Mouse (Mus musculus): ENCODE results near the gene Ppid. TPM values are rescaled to one million over a fixed set of nuclear protein-coding genes. Genes with fewer than 3 reads are reported as not detected.
"Not testable (repeated sequence)": the region's sequence is repeated elsewhere in the genome, so short reads cannot be mapped to it uniquely, and the experiment has no call there.

Gene Ppid
- total RNA-seq, 2 experiments from 2014 or later, result 50.3 to 56.2 TPM

DNA sequence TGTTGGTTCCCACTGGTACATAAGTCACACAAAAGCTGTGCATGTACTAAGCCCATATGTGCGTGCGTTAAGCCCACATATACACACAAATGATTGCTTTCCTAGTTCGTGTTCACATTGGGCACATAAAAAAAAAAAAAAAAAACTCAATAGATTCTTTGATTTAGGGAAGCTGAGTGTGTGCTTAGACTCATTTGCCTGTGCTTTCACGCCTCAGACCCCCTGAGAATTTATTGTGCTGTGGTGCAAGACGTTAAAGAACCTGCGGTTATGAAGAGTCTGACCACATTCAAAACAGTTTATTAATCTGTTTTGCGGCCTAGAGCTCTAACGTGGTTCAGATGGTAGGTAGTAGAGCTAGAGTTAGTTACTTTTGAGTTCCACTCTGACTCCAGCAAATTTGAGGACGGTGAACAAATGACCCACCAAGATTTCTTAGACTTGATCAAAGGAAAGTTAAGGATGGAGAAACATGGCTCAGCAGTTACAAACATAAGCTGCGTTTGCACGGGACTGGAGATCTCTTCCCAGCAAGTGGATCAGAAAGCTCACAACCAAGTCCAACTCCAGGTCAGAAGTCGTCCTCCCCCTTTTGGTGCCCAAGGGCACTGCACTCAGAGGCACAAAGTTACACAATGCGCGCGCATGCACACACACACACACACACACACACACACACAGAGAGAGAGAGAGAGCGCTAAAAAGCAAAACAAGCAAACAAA lies 22.4 kb upstream of the Ppid start:
- DNase-seq (ENCODE audit: low spot score in 2 of 2), result no peak

DNA sequence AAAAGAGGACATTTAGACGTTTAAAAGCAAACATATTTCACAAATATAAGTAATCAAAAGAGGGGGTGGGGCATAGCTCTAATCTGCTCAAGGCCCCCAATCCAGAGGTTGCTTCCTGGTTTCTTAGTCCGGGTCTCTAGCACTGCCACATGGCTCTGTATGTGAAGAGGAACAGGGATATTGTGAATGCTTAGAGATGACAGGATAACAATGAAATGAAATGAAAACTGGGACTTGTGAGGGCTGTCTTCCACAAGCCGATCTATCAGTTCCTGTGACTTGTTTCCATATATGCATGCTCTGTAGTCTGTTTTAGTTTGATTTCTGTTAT lies 21.8 kb upstream of the Ppid start:
- DNase-seq (ENCODE audit: low spot score in 2 of 2), result no peak

DNA sequence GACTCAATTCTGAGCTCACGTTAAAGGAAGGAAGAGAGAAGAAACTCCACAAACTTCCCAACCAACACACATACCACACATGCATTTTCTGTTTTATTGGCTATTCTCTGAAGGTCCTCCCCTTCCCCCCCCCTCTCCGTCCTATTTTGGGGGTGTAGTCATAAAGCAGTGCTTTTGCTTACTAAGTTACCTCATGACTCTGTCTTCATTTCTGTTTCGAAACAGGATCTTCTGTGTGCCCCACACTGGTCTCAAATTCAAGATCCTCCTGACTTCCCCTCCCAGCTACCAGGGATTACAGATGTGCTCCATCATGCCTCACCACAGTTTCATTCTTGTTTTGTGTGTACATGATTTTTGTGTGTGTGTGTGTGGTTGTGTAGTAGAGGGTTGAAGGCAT lies 18.7 kb upstream of the Ppid start:
- DNase-seq (ENCODE audit: low spot score in 2 of 2), result no peak

DNA sequence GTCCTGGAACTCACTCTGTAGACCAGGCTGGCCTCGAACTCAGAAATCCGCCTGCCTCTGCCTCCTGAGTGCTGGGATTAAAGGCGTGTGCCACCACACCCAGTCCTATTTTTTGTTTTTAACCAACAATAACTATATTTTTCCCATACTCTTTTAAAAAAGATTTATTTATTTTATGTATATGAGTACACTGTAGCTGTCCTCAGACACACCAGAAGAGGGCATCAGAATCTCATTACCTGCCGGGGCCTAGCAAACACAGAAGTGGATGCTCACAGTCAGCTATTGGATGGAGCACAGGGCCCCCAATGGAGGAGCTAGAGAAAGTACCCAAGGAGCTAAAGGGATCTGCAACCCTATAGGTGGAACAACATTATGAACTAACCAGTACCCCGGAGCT lies 17.8 kb upstream of the Ppid start:
- DNase-seq (ENCODE audit: low spot score in 2 of 2), result not testable (repeated sequence)

DNA sequence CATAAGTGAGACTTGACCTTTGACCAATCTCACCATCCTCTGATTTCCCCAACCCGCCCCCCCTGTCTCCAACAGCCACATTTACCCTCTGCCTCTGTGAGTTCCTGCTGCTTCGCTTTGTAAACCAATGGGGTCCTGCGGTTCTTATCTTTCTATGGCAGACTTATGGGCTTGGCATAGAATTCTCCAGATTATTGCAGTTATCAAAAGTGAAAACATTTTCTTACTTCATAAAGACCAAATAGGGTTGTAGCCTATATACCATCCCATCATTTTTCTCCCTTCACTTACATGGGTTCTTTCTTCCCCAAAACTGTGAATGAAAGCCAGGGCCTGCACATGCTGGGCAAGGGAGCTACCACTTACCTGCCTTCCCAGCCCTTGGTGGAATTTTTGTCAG lies 16.8 kb upstream of the Ppid start:
- DNase-seq (ENCODE audit: low spot score in 2 of 2), result no peak

DNA sequence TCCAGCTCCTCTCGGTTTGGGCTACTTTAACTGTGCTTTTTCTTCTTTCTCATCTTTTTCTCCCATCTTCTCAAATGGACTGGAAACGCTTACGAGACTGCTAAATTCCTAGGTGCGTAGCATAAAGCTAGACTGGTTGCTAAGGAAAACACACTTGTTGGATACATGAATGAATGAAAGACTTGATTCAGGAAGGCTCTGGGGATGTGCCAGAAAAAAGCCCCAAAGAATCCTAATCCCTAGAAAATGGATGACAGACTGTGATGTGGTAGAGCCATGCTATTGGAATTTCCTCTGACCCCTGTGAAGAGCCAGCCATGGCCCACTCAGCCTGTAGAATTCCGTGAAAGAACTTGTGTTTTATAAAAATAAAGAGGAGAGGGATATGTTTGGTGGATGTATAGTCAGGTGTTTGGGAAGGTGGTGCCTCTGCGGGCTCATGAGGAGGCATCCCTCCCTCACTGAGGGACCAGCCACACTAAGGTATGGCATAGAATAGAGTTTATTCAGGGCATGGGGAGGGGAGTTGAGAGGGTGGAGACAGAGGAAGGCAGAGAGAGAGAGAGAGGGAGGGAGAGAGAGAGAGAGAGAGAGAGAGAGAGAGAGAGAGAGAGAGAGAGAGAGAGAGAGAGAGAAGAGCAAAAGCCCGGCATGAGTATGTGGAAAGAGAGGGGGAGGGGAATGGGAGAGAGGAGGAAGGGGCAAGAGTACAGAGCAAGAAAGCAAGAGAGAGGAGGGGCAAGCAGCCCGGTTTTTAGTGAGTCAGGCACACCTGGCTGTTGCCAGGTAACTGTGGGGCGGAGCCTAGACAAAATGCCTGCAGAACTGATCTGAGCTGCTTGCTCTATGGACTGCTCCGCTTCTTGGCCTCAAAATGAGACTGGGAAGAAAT lies 15.3 kb upstream of the Ppid start:
- no peak for DNase-seq (ENCODE audit: low spot score in 2 of 2)

DNA sequence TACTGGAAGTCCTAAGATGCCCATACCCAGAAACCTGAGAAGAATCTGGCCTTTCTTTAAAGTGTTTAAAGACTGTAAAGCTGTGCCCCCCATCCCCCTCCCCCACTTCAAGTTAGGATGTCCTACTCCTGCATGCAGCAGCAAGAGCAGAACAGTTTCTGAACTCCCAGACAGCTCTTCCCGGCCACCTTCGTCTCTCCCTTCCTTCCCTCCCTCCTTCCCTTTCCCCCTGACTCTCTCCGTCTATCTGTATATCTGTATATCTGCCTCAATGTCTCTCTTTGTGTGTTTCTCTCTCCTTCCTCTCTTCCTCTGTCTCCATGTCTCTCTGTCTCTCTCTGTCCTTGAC lies 14.7 kb upstream of the Ppid start:
- no peak for DNase-seq (ENCODE audit: low spot score in 2 of 2)

DNA sequence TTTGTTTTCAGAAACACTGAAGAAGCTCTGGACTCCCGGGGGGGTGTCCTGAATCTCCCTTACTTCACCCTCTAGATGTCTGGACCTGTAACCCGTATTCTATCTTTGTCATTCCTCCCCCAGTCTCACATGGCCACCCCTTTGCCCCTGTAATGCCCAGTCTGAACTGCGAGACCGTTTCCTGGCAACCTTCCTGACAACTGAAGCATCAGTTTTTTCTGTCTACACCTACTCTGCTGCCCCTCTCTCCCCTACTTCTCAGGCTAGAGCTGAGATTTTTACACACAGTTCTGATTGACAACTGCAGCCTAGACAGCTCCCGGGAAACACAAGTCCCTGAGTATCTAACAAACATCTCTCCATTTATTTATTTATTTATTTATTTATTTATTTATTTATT lies 14.3 kb upstream of the Ppid start:
- no peak for DNase-seq (ENCODE audit: low spot score in 2 of 2)

DNA sequence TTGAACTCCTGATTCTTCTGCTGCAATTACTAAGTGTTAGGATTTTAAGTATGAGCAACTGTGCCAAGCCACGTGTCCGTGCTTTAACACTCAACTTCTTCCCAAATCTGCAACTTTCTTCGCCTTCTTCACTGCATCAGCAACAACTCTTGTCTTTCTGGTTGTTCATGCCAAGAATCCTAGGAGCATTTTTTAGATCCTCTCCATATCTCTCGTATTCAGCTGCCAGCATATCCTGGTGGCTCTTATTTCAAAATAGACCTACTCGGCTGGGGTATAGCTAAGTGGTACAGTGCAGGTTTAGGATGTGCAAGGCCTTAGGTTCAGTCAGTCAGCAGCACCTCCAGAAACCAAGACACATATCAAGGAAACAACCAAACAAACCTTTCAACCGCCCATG lies 13.5 kb upstream of the Ppid start:
- no peak for DNase-seq (ENCODE audit: low spot score in 2 of 2)

DNA sequence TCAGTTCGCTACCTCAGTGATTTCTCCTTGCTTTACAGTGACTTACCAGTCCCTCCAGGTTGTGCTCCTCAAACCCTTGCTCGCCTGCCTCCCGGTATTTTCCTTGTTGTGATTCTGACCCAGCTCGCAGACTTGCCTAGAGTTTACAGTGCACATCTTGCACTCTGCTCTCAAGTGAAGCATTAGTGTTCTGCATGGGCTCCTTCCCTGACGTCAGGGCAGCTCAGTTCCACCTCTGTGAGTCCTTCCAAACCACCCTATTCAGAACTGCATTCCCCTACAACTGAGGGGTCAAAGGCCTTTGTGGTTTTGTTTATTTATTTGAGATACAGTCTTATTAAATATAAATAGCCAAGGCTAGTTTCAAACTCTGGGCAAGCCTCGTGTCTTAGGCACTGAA lies 13.0 kb upstream of the Ppid start:
- no peak for DNase-seq (ENCODE audit: low spot score in 2 of 2)

DNA sequence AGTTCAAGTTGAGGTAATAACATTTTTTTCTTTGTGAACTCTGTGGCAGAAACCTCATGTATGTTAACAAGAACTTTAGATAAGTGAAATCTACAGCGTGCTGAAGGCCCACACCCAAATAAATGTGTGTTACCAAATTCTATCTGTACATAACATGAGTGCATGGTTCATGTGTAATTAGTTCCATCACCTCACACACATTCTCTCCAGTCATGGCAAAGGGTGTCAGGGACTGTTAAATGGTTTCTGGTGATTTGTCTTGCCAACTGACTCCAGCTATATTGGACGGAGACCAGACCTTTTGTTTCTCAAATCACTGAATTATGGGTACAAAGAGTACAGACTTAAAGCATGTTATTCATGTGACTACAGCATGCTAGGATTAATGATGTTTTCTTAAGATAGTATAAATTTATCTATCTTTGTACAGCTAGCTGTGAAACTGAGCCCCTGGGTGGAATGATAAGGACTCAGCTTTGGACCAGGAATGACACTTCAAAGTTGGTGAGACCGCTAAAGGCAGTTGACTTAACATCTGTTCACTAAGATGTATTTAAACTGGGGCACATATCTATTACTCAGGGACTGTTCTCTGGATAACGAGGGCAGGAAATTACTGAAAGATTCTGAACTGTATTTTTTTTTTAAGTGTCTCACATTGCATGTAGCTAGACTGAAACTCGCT lies 11.1 kb upstream of the Ppid start:
- no peak for DNase-seq (ENCODE audit: low spot score in 2 of 2)

DNA sequence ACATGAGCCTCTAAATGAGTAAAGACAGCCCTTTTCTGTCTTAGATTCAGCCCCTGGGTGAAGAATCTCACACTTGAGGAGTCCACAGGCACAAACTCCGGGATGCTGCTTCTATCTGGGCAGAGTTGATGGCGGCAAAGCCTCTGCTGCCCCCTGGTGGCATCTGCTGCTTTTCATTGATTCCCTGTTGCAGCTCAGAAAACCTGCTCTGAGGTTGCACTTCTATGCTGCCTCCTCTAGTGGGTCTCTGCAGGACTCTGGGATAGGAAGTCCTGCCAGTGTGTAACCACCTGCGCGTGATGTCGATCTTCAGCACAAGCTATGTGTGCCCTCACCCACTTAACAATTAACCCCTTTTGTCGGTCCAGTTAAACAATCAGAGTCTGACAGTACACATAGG lies 4.3 kb upstream of the Ppid start:
- peak; percentile 76 for DNase-seq (ENCODE audit: low spot score in 2 of 2)

DNA sequence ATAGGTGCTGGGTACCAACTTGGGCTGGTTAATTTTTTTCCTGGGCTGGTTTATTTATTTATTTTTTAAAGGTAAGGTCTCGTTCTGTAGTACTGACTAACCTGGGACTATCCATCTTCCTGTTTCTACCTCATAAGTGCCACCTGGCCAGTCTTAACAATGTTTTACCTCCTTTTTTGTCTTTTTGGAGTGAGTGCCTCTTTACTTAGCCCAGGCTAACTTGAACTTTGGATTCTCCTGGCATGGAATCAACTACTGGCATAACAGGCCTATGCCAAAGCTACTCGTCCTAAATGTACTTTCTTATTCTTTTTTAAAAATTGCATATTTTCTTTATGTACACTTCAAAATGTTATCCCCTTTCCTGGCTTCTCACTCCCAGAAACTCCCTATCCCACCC lies 1.5 kb upstream of the Ppid start:
- no peak for DNase-seq (ENCODE audit: low spot score in 2 of 2)

DNA sequence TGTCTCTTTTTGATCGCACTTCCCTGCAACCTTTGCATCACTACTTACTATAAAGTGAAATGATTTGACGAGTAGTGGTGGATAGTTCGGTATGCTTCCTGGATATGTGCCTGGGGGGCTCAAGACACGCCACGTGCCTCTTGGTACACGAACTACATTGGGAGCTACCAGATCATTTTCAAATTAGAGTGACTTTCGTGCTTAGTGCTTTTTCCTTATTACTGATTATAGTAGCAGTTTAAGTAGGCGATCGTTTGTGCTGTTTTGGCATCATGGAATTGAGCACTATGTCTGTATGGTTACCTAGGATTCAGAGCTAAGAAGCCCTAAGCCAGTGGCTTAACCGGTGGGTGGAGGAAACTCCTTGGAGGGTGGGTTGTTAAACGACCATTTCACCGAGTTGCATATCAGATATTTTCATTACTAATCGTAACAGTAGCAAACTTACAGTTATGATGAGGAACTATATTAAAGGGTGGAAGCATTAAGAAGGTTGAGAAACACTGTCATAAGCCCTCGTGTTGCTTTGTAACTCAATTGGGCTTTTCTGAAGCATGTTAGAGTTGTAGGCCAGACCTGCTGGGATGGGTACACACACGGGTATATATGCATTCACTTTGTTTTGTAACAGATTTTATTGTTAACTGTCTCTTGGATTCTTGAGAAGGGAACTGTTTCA lies 790 bp downstream of the Ppid start:
- no peak for DNase-seq (ENCODE audit: low spot score in 2 of 2)

DNA sequence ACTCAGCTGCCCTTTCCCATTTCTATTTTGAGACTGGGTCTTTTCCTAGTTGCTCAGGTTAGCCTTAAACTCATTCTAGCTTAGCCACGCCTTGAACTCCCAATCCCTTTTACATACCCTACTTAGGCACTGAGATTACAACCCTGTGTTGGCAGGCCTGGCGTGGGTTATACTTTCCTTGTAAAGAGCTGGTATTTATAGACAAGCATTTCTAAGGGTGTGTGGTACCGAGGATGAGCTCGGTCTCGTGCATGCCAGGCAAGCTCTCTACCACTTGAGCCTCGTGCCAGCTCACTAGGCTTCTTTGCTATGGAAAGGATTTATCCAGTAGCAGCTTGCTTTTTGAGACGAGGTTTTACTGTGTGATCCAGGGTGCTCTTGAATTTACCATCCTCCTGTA lies 4.3 kb downstream of the Ppid start:
- DNase-seq (ENCODE audit: low spot score in 2 of 2), result no peak

DNA sequence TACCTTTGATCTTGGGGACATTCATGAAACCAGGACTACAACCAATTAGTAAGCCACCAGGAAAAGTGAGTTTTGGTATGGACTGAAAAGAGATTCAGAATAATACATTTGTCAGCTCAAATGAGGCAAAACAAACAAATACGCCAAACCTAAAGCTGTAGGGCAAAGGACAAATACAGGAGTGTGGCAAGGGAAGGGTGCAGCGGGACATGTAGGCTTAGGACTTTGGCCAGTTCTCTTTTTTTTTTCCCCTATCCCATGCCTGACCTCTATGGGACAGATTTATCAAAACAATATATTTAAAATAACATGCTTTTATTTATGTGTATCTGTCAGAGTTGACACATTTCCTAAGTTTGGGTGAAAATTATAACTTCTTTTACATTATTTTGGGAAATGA lies 18.7 kb downstream of the Ppid start:
- DNase-seq (ENCODE audit: low spot score in 2 of 2), result no peak

DNA sequence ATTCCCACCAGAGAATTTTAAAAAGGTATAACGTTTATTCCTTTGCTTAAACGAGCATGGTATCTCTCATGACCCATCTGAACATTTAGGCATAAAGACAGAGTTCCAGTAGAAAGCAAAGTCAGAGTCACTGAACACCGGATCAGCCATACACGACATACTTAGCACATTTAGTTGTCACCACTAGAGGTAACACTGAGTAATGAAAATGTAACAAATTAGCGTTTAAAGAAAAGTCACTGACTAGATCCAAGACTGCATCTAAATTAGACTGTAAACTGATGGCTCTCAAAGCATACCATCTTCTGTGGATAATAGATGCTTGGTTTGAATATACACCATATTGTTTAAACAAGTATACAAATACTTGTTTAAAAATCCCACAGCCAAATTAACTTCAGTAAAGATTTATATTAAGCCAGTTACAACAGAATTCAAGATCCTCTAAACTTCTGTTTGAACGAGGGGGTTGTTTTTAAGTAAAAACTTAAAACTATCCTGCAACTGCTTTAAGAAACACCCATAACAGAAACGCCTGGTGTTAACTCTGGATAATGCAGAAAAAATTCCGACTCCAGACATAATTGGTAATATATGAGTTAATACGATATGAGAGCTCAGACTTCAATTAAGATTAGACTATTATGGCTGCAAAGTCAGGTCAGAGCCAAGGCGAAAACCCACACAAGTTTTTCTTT lies 36.5 kb downstream of the Ppid start:
- DNase-seq (ENCODE audit: low spot score in 2 of 2), result no peak

DNA sequence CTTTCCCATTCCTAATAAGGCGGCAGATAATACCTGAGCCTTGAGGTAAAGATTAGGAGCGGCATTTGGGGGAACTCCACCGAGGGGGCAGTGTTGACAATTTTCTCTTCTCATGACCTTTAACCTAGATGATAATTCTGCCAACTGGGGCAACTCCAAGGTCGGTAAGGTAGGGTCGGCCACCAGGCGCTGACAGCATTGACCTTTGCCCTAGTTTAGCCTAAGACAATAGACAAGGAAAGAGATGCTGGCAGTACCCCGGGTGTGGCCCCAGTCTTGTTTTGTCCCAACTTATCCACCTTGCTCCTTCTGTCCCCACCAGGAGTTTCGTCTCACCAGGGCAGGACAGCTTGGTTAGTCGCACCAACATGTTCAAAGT lies 37.0 kb downstream of the Ppid start:
- DNase-seq (ENCODE audit: low spot score in 2 of 2), result peak in 1 of 2 experiments; percentile 10

DNA sequence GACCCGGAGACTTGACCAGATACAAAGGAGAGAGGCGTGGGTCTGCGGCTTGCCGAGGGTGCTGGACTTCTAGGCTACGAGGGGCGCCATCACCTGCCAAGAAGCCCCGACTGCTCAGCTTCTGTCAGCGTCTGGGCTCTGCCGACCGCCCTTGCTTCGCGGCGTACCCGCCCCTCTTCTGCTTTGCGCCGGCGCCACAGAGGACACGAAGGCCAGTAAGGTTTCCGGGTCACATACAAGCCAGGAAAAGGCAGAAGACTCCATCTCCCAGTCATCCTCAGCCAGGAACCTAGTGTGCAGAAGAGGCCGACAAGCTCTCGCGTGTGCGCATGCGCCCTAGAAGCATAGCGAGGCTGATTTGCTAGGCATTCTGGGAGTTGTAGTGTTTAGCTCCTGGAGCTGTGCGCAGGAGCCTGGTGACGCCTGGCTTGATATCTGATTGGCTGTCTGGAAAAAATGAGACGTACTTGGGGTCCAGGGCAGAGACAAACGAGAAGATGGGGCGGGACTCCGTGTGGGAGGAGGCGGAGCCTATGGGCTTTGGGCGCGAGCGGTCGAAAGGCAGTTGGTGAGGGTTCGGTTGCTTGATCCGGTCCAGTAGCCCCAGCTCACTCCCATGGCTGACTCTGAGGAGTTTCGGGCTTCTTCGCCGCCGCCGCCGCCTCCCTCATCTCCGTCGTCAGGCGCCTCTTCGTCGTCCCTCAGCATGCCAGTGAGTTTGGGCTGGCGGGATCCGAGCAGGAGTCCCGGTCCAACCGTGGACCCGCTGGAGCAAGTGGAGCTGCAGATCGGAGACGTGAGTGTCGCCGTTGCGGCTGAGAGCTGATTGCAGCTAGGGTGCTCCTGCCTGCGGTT lies 37.6 kb downstream of the Ppid start, which contains the start of gene 4930579G24Rik:
Gene 4930579G24Rik, plus strand, starts transcription at position 519 of the 855 bp plus-strand sequence.
- DNase-seq (ENCODE audit: low spot score in 2 of 2), result peak; percentile 71 to 82

DNA sequence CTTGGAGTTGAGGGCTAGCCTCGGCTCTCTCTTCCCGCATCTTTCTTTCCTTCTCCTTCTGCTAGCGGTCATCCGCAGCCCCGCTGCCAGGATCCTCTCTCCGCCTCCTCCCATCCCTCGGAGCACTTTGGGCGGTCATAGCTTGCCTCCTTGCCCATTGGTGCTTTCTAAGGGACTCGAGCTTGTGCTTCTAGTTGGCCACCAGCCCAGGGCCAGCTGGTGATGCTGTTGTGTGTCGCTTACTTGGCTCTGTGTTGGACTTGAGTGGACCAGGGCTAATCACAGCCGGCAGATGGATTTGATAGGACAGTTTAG lies 38.2 kb downstream of the Ppid start, which contains the start of gene Etfdh:
Gene Etfdh, minus strand, starts transcription at position 85 of the 315 bp plus-strand sequence.
- peak; percentile 8 to 43 for DNase-seq (ENCODE audit: low spot score in 2 of 2)

All from adrenal gland, postnatal 4 days (tissue).